Comparison of ENCODE assay signal across 15 mouse cellular contexts in genomic region chr13:5841418-5841817, GRCm38 (mm10). TPM values are rescaled to one million over a fixed set of nuclear protein-coding genes. Genes with fewer than 3 reads are reported as not detected.
DNase-seq lines count a peak whose midpoint lies in the region; ATAC-seq and TF ChIP-seq lines count a peak whose summit lies in the region.
"Had no signal": no experiment of that assay in that cellular context is flagged by ENCODE, and none has a peak within 500 bp of the region (broad histone marks: within the 10 kb centered on the region; RNA-seq: fewer than 3 reads in every experiment).

No protein-coding gene starts in this region.

- intact Hi-C loops in heart, postnatal 10 days (cut with DNase I), result no loop called here

- no peaks in the 10 kb centered on the region for H3K36me3 ChIP-seq in heart, postnatal 0 days (replicated peaks; ENCODE audit: control insufficient read depth, insufficient read depth, low read length)
- H3K36me3 ChIP-seq in stomach, embryonic 15.5 days, result no peaks in the 10 kb centered on the region
- H3K36me3 ChIP-seq: heart, embryonic 15.5 days; liver, embryonic 13.5 days had no signal

- H3K9ac ChIP-seq in heart, postnatal 0 days (replicated peaks; ENCODE audit: low read depth, low read length), result no peak overlapping the region
- H3K9ac ChIP-seq in stomach, embryonic 15.5 days, result no peak overlapping the region
- H3K9ac ChIP-seq: heart, embryonic 15.5 days; liver, embryonic 13.5 days had no signal

- ATAC-seq in heart, postnatal 0 days (ENCODE audit: insufficient read depth, low read depth), result peak; percentile 40; the same call in 1 of the 2 replicates
- peak; percentile 76; the same call in 1 of the 2 replicates for ATAC-seq in stomach, embryonic 15.5 days (ENCODE audit: insufficient read depth, low FRiP score, low read depth)
- no peak for ATAC-seq in megakaryocyte-erythroid progenitor cell, adult 5-6 weeks (replicated peaks; ENCODE audit: low FRiP score, low TSS enrichment, poor library complexity, severe bottlenecking)

- H3K9me3 ChIP-seq in heart, postnatal 0 days (replicated peaks; ENCODE audit: control insufficient read depth, low read length), result no peaks in the 10 kb centered on the region
- no peaks in the 10 kb centered on the region for H3K9me3 ChIP-seq in stomach, embryonic 15.5 days
- H3K9me3 ChIP-seq: heart, embryonic 15.5 days; liver, embryonic 13.5 days had no signal

- 54% methylated on average over 6 of the region's 6 CpGs for WGBS in heart, postnatal 0 days
- 35% methylated on average over 6 of the region's 6 CpGs for WGBS in large intestine, adult 2 months
- WGBS in stomach, embryonic 15.5 days, result 79% methylated on average over 6 of the region's 6 CpGs

- peak overlapping the region; percentile 50 for H3K27ac ChIP-seq in heart, postnatal 0 days (ENCODE audit: low read depth)
- H3K27ac ChIP-seq in stomach, embryonic 15.5 days, result no peak overlapping the region; the same call in 1 of the 2 replicates
- H3K27ac ChIP-seq: heart, embryonic 15.5 days; liver, embryonic 13.5 days had no signal

- H3K4me1 ChIP-seq in heart, postnatal 0 days (ENCODE audit: control insufficient read depth, insufficient read depth), result peaks cover 21% of the 10 kb centered on the region
- H3K4me1 ChIP-seq in stomach, embryonic 15.5 days, result no peaks in the 10 kb centered on the region

- DNase-seq in heart, postnatal 0 days (ENCODE audit: low spot score), result peak; percentile 75
- DNase-seq in heart, postnatal 10 days, result no peak
- peak; percentile 22 for DNase-seq in testis, postnatal 14 days (ENCODE audit: low spot score)
- no peak for DNase-seq in testis, postnatal 10 days (ENCODE audit: low spot score)
- DNase-seq in large intestine, adult 2 months (ENCODE audit: low read depth, low spot score), result peak; percentile 81
- no peak for DNase-seq in right cerebral cortex, postnatal 4 days
- DNase-seq: adrenal gland, postnatal 25 days; cerebellum, postnatal 36 days; layer of hippocampus, adult 9-11 months; liver, embryonic 13.5 days; right cerebral cortex, adult 18-20 months; thymus, postnatal 14 days had no signal

- H3K27me3 ChIP-seq in heart, postnatal 0 days (ENCODE audit: control insufficient read depth, insufficient read depth, low read length), result no peaks in the 10 kb centered on the region
- no peaks in the 10 kb centered on the region for H3K27me3 ChIP-seq in stomach, embryonic 15.5 days (replicated peaks)
- H3K27me3 ChIP-seq: heart, embryonic 15.5 days; liver, embryonic 13.5 days had no signal

- no peak for TF ChIP-seq CTCF in heart, postnatal 0 days (IDR thresholded peaks at IDR 0.05; ENCODE audit: low read depth)

- H3K4me2 ChIP-seq in heart, postnatal 0 days (ENCODE audit: low read depth, low read length), result no peak overlapping the region
- no peak overlapping the region for H3K4me2 ChIP-seq in stomach, embryonic 15.5 days
- H3K4me2 ChIP-seq: heart, embryonic 15.5 days; liver, embryonic 13.5 days had no signal

- no peak overlapping the region for H3K4me3 ChIP-seq in heart, postnatal 0 days (ENCODE audit: low read depth, low read length)
- no peak overlapping the region for H3K4me3 ChIP-seq in stomach, embryonic 15.5 days (replicated peaks)
- H3K4me3 ChIP-seq: heart, embryonic 15.5 days; liver, embryonic 13.5 days had no signal

- peak; percentile 48 for TF ChIP-seq EP300 in heart, postnatal 0 days (IDR thresholded peaks at IDR 0.05; ENCODE audit: low read depth)

RNA-seq across cellular contexts. Expression of gene Klf6, which starts 19.9 kb away (rescaled TPM):
- 65.3 and 92.1 TPM in 2 replicates for total RNA-seq in heart, postnatal 0 days (2014; rRNA removed; ENCODE audit: low replicate concordance)
- polyA plus RNA-seq in heart, postnatal 0 days (2015; fragmentation: Nextera tagmentation; extraction: Ambion mirVana), result 54.6 and 59.6 TPM in 2 replicates
- 10 to 100 TPM; 58.7 to 81.6 TPM for total RNA-seq in heart, postnatal 10 days (2021)
- polyA plus RNA-seq in large intestine, adult 2 months (2012; rRNA removed), result 27.2 and 57.9 TPM in 2 replicates
- polyA plus RNA-seq in stomach, embryonic 15.5 days (2015; fragmentation: Nextera tagmentation; extraction: Ambion mirVana), result 80.4 and 88.9 TPM in 2 replicates
- total RNA-seq in megakaryocyte-erythroid progenitor cell, adult 5-6 weeks (2014; fragmentation: Nextera tagmentation), result 4.3 and 10.6 TPM in 2 replicates
- 79.0 and 116 TPM in 2 replicates for total RNA-seq in megakaryocyte-erythroid progenitor cell, adult 5-6 weeks (2017)

Comparison
In these comparisons a context has a peak if more than half of its experiments do, and no peak if none do; other contexts are left out.
1. DNase-seq: peak in heart, postnatal 0 days (single experiment), testis, postnatal 14 days (single experiment) and large intestine, adult 2 months (single experiment); none in heart, postnatal 10 days (0 of 2), testis, postnatal 10 days (single experiment) and right cerebral cortex, postnatal 4 days (single experiment).